Mouse (Mus musculus) bone marrow, adult 2 months (tissue): ENCODE results near the gene Zfp683.

Experiments
- CTCF ChIP-seq: fragments of 200-500 bp; IDR thresholded peaks from 2 replicates; pipeline ENCODE4 v1.5.1; 2011; ENCODE audit warnings: low read length, control low read depth; ENCODE audit not compliant: control insufficient read depth, insufficient read depth
- POLR2A ChIP-seq: fragments of 200-500 bp; IDR thresholded peaks from 2 replicates; pipeline ENCODE4 v1.6.1; 2011; ENCODE audit warnings: low read depth, mild to moderate bottlenecking, control low read depth, low read length, borderline replicate concordance; ENCODE audit not compliant: control insufficient read depth

GRCm38 (mm10) chr4:134089029-134089428, 35.4 kb downstream of the Zfp683 start:
- TF ChIP-seq POLR2A: no peak
- TF ChIP-seq CTCF: no peak
